Mouse (Mus musculus) midbrain, embryonic 12.5 days (tissue): ENCODE data around the gene Ptprm. TPM values are rescaled to one million over a fixed set of nuclear protein-coding genes. Genes with fewer than 3 reads are reported as not detected.

Experiments used
- ATAC-seq: fragments of 200-750 bp; cut with Nextera tagmentation; 2 replicates; pipeline ENCODE4 v1.8.0; 2017; ENCODE audit warnings: low read depth, moderate TSS enrichment, moderate library complexity; ENCODE audit not compliant: low FRiP score
- H3K27ac ChIP-seq: fragments of 300-500 bp; sonication (generic); replicated peaks from 2 replicates; pipeline ENCODE4 v1.5.1; 2016; ENCODE audit warnings: mild to moderate bottlenecking
- H3K27me3 ChIP-seq: fragments of 300-500 bp; sonication (generic); 2 replicates; pipeline ENCODE4 v1.6.1; 2016; ENCODE audit warnings: mild to moderate bottlenecking
- H3K36me3 ChIP-seq: fragments of 300-500 bp; sonication (generic); 2 replicates; pipeline ENCODE4 v1.6.1; 2016
- H3K4me1 ChIP-seq: fragments of 300-500 bp; sonication (generic); 2 replicates; pipeline ENCODE4 v1.6.1; 2016
- H3K4me2 ChIP-seq: fragments of 300-500 bp; sonication (generic); replicated peaks from 2 replicates; pipeline ENCODE4 v1.6.1; 2016; ENCODE audit warnings: mild to moderate bottlenecking, moderate library complexity
- H3K4me3 ChIP-seq: fragments of 300-500 bp; sonication (generic); 2 replicates; pipeline ENCODE4 v1.5.1; 2016; ENCODE audit warnings: mild to moderate bottlenecking
- H3K9ac ChIP-seq: fragments of 300-500 bp; sonication (generic); replicated peaks from 2 replicates; pipeline ENCODE4 v1.6.1; 2016; ENCODE audit warnings: mild to moderate bottlenecking, moderate library complexity
- H3K9me3 ChIP-seq: fragments of 300-500 bp; sonication (generic); 2 replicates; pipeline ENCODE4 v1.6.1; 2016; ENCODE audit warnings: mild to moderate bottlenecking
- WGBS: fragments of 180-500 bp; shearing (Covaris S2); methylation state at CpG from one replicate; pipeline ENCODE4 v1.1.7; 2016; 5-methylcytosine and 5-hydroxymethylcytosine counted together
- polyA plus RNA-seq: library from polyadenylated mRNA; unstranded; fragments of >200 nt; fragmentation: Nextera tagmentation; extraction: Ambion mirVana; gene quantifications from 2 replicates; pipeline ENCODE4 v1.2.1, GENCODE M21; 2016

The Ptprm gene
- polyA plus RNA-seq, 1 experiment from 2014 or later: 11.8 TPM

DNA sequence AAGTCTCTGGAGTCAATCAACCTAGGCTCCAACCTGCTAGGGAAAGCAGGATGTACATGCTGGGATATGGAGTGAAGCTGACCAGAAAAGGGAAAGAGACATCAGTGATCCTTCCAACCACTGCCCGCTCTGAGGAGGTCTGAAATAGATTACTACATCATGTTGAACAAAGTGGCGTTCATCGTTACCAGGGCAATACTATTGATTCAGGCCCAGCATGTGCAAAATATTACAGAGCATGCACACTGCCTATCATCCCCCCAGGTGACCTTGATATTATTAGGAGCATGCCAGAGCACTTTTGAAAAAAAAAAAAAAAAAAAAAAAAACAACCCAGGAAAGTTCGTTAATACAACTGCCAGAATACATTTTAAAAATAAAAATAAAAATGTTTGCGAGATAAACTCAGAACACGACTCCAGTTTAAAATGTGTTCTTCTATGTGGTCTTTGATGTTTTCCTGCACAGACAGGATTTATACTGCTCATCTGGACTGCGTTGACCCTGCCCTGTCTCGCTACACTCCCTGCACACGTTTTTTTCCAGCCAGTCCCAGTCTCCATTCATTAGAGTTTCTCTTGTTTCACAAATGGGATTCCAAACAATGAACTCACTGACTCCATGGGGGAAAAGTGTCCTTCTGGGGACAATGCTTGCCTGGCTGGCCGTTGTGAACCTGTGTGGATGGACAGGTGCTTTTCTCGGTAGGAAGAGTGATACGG, 111.3 kb downstream of the Ptprm start:
- no peak for ATAC-seq
- Histone ChIP-seq H3K27ac (no peak overlapping the region), H3K4me2 (no peak overlapping the region), H3K36me3 (no peaks in the 10 kb centered on the region), H3K4me3 (no peak overlapping the region), H3K9ac (no peak overlapping the region), H3K27me3 (no peaks in the 10 kb centered on the region), H3K4me1 (peaks cover 14% of the 10 kb centered on the region), H3K9me3 (no peaks in the 10 kb centered on the region)
- 47% methylated on average over 12 of the region's 12 CpGs for whole genome bisulfite sequencing

DNA sequence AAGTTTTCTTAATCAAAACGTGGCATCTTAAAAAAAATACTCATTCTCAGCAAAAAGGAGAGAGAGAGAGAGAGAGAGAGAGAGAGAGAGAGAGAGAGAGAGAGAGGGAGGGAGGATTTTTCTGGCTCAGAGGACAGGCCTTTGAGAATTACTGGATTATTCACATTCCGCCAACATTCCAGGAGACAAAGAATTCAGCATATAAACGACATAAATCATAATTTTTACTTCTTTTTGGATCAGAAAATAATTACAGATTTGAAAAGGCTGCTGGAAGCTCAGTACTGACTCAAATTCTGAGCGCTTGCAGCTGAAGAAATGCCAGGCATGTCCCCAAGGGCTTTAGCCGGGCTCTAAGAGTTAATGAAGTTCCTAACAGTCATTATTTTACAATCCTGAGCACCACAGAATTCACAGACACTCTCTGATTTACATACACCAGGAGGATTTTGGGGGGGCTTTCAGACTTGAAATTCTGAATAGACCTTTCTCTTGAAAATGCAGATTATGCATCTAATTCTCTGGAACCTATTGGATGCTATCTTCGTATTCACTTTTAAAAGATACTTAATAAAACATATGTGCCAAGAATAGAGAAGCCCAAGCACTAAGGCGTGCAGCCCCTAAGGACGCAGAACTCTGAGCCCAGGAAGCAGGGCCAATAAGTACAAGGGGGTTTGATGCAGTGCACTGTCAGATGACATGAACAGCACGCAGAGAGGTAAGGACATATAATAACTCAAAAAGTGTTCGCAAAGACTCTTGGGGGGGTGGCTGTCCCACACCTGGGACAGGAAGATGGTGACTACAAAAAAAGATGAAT, 112.1 kb downstream of the Ptprm start:
- no peak overlapping the region for H3K4me3 ChIP-seq
- no peaks in the 10 kb centered on the region for H3K9me3 ChIP-seq
- no peaks in the 10 kb centered on the region for H3K27me3 ChIP-seq
- H3K9ac ChIP-seq: no peak overlapping the region
- H3K4me1 ChIP-seq: peaks cover 14% of the 10 kb centered on the region
- ATAC-seq: no peak
- H3K36me3 ChIP-seq: no peaks in the 10 kb centered on the region
- WGBS: 50% methylated on average over 10 of the region's 10 CpGs
- no peak overlapping the region for H3K27ac ChIP-seq
- no peak overlapping the region for H3K4me2 ChIP-seq

DNA sequence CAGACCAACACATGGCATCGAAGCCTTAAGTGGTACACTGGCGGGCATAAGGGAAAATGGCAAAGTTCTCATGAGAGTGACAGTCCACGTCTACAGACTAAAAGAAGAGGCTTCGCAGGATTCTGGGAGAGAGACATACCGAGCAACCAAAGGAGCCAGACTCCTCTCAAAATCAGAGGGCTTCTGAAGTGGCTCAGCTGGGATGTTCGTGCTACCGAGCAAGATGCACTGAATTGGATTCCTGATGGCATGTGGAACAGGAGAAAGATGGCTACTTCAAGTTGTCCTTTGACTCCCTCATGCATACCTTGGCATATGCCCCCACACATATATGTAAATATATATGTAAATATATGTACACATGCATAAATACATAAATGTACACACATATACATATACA, 115.4 kb downstream of the Ptprm start:
- 91% methylated on average over 7 of the region's 7 CpGs for WGBS
- H3K27ac ChIP-seq: no peak overlapping the region
- peaks cover 14% of the 10 kb centered on the region for H3K4me1 ChIP-seq
- H3K27me3 ChIP-seq: no peaks in the 10 kb centered on the region
- H3K9me3 ChIP-seq: no peaks in the 10 kb centered on the region
- no peak overlapping the region for H3K4me2 ChIP-seq
- no peak overlapping the region for H3K9ac ChIP-seq
- ATAC-seq: no peak
- H3K36me3 ChIP-seq: no peaks in the 10 kb centered on the region
- H3K4me3 ChIP-seq: no peak overlapping the region

- no peak overlapping the region for H3K27ac ChIP-seq
- no peak for ATAC-seq
- H3K4me2 ChIP-seq: no peak overlapping the region
- no peak overlapping the region for H3K4me3 ChIP-seq
- H3K36me3 ChIP-seq: no peaks in the 10 kb centered on the region
- no peak overlapping the region for H3K9ac ChIP-seq
- peaks cover 8% of the 10 kb centered on the region; the same call in 1 of the 2 replicates for H3K4me1 ChIP-seq
- no peaks in the 10 kb centered on the region for H3K27me3 ChIP-seq
- 91% methylated on average over 10 of the region's 10 CpGs for WGBS
- no peaks in the 10 kb centered on the region for H3K9me3 ChIP-seq
Measured at GRCm38 (mm10) chr17:67237407-67237806, 116.8 kb downstream of the Ptprm start.

DNA sequence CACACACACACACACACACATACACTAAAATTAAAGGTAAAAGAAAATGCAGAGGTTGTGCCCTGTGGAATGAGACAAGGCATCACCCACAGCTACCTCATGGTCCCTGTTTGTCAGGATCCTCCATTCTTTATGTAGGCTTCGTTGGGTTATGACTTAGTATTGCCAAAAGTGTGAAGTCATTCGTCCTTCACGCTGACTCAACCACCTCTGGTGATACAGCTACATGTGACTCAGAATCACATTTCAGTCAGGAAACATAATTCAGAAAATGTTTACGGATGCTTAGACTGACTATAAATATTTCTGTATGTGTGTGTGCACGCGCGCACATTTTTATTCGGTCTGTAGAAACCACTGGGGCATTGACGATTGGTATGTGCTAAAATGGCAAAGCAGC, 121.2 kb downstream of the Ptprm start:
- WGBS: 92% methylated on average over 9 of the region's 9 CpGs
- H3K4me1 ChIP-seq: no peaks in the 10 kb centered on the region
- no peaks in the 10 kb centered on the region for H3K9me3 ChIP-seq
- H3K36me3 ChIP-seq: no peaks in the 10 kb centered on the region
- ATAC-seq: no peak
- H3K4me2 ChIP-seq: no peak overlapping the region
- no peak overlapping the region for H3K4me3 ChIP-seq
- no peaks in the 10 kb centered on the region for H3K27me3 ChIP-seq
- no peak overlapping the region for H3K27ac ChIP-seq
- H3K9ac ChIP-seq: no peak overlapping the region

GRCm38 (mm10) chr17:67226991-67227390, 127.3 kb downstream of the Ptprm start:
- Histone ChIP-seq H3K9me3 (no peaks in the 10 kb centered on the region), H3K4me1 (peaks cover 6% of the 10 kb centered on the region), H3K27ac (no peak overlapping the region), H3K4me3 (no peak overlapping the region), H3K27me3 (no peaks in the 10 kb centered on the region; the same call in 1 of the 2 replicates), H3K4me2 (no peak overlapping the region), H3K9ac (no peak overlapping the region), H3K36me3 (no peaks in the 10 kb centered on the region)
- WGBS: 21% methylated on average over 5 of the region's 5 CpGs
- ATAC-seq: no peak

- H3K27me3 ChIP-seq: no peaks in the 10 kb centered on the region
- no peak for ATAC-seq
- 90% methylated on average over 1 of the region's 1 CpGs for WGBS
- H3K9me3 ChIP-seq: no peaks in the 10 kb centered on the region
- no peak overlapping the region for H3K4me3 ChIP-seq
- no peak overlapping the region for H3K9ac ChIP-seq
- peaks cover 6% of the 10 kb centered on the region; the same call in 1 of the 2 replicates for H3K4me1 ChIP-seq
- H3K4me2 ChIP-seq: no peak overlapping the region
- no peak overlapping the region for H3K27ac ChIP-seq
- no peaks in the 10 kb centered on the region for H3K36me3 ChIP-seq
Measured at GRCm38 (mm10) chr17:67215326-67215725, 138.9 kb downstream of the Ptprm start.

- Histone ChIP-seq H3K4me2 (no peak overlapping the region), H3K27me3 (no peaks in the 10 kb centered on the region), H3K36me3 (no peaks in the 10 kb centered on the region), H3K4me1 (peaks cover 6% of the 10 kb centered on the region; the same call in 1 of the 2 replicates), H3K9me3 (no peaks in the 10 kb centered on the region), H3K4me3 (no peak overlapping the region), H3K27ac (no peak overlapping the region), H3K9ac (no peak overlapping the region)
- WGBS: 31% methylated on average over 3 of the region's 3 CpGs
- ATAC-seq: no peak
Measured at GRCm38 (mm10) chr17:67213711-67214110, 140.5 kb downstream of the Ptprm start.

GRCm38 (mm10) chr17:67209676-67210344, 144.4 kb downstream of the Ptprm start:
- WGBS: 73% methylated on average over 8 of the region's 8 CpGs
- H3K36me3 ChIP-seq: no peaks in the 10 kb centered on the region
- no peak overlapping the region for H3K27ac ChIP-seq
- H3K4me2 ChIP-seq: no peak overlapping the region
- H3K9ac ChIP-seq: no peak overlapping the region
- ATAC-seq: no peak
- H3K27me3 ChIP-seq: no peaks in the 10 kb centered on the region
- no peak overlapping the region for H3K4me3 ChIP-seq
- H3K9me3 ChIP-seq: no peaks in the 10 kb centered on the region
- peaks cover 6% of the 10 kb centered on the region; the same call in 1 of the 2 replicates for H3K4me1 ChIP-seq

DNA sequence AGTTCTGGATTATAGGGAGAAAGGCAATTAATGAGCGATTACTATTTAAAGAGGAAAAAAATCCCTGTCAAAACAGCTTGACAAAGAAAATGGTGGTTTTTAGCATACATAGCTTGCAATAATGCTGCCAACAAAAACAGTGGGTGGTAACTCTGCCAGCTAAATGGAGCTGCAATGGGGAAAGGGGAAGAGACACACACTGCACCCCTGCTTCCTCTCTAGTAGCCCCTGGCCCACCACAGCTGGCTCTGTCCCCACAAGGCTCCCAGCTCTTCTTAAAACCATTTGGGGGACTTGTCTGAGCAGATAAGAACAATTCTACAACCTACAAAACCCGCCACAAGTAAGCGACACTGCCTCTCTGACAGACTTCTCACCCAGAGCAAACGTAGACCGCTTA, 145.7 kb downstream of the Ptprm start:
- no peak overlapping the region for H3K4me2 ChIP-seq
- no peak overlapping the region for H3K4me3 ChIP-seq
- H3K27me3 ChIP-seq: no peaks in the 10 kb centered on the region
- no peak overlapping the region for H3K9ac ChIP-seq
- no peak overlapping the region for H3K27ac ChIP-seq
- no peaks in the 10 kb centered on the region for H3K9me3 ChIP-seq
- H3K4me1 ChIP-seq: no peaks in the 10 kb centered on the region; the same call in 1 of the 2 replicates
- no peaks in the 10 kb centered on the region for H3K36me3 ChIP-seq
- WGBS: 81% methylated on average over 5 of the region's 5 CpGs
- no peak for ATAC-seq

DNA sequence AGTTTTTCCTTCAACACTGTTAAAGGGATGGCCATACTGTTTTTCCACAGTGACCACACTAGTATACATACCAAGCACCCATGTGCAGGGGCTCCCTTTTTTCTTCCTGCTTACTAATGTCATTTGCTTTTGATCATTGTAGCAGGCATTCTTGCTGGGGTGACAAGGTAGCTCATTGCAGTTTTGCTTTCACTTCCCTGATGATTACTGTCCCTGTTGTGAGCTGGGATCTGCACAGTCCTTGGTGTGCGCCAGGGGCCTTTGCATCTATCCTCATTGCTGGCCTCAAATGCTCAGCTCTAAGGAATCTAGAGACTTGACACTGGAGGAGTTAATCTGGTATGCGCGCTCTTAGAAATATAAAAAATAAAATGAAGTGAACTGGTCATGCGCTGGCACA, 147.3 kb downstream of the Ptprm start:
- no peak overlapping the region for H3K9ac ChIP-seq
- H3K9me3 ChIP-seq: no peaks in the 10 kb centered on the region
- ATAC-seq: no peak
- no peak overlapping the region for H3K27ac ChIP-seq
- H3K36me3 ChIP-seq: no peaks in the 10 kb centered on the region
- 91% methylated on average over 4 of the region's 4 CpGs for WGBS
- no peaks in the 10 kb centered on the region for H3K27me3 ChIP-seq
- H3K4me1 ChIP-seq: no peaks in the 10 kb centered on the region
- no peak overlapping the region for H3K4me2 ChIP-seq
- no peak overlapping the region for H3K4me3 ChIP-seq

GRCm38 (mm10) chr17:67201151-67201550, 153.1 kb downstream of the Ptprm start:
- Histone ChIP-seq H3K27me3 (no peaks in the 10 kb centered on the region), H3K4me2 (no peak overlapping the region), H3K36me3 (no peaks in the 10 kb centered on the region), H3K9me3 (no peaks in the 10 kb centered on the region), H3K9ac (no peak overlapping the region), H3K4me3 (no peak overlapping the region), H3K27ac (no peak overlapping the region), H3K4me1 (peaks cover 6% of the 10 kb centered on the region; the same call in 1 of the 2 replicates)
- 35% methylated on average over 7 of the region's 7 CpGs for WGBS
- no peak for ATAC-seq
